Mouse (Mus musculus) C2C12 (cell line): Measurements from ENCODE around the gene Prpf38b. TPM values are rescaled to one million over a fixed set of nuclear protein-coding genes. Genes with fewer than 3 reads are reported as not detected.
A peak's percentile ranks its signal among the peaks of the same experiment; 100 is the strongest.
"Not testable (repeated sequence)": the region's sequence is repeated elsewhere in the genome, so short reads cannot be mapped to it uniquely, and the experiment has no call there.

Experiments
- H3K27me3 ChIP-seq: one replicate; pipeline ENCODE4 v1.6.1; 2011; ENCODE audit not compliant: control insufficient read depth, insufficient read depth, insufficient read length
- H3K36me3 ChIP-seq: one replicate; pipeline ENCODE4 v1.6.1; 2011; ENCODE audit not compliant: control insufficient read depth, insufficient read depth
- H3K4me3 ChIP-seq: one replicate; pipeline ENCODE4 v1.5.1; 2011; ENCODE audit warnings: mild to moderate bottlenecking, control low read depth; ENCODE audit not compliant: poor library complexity, insufficient read depth, severe bottlenecking
- H3K79me2 ChIP-seq: one replicate; pipeline ENCODE4 v1.6.1; 2011; ENCODE audit not compliant: control insufficient read depth, insufficient read depth
- H3K79me3 ChIP-seq: one replicate; pipeline ENCODE4 v1.6.1; 2011; ENCODE audit warnings: low read depth, control low read depth
- H3ac ChIP-seq: one replicate; pipeline ENCODE3; 2011; ENCODE audit warnings: low read depth; ENCODE audit not compliant: control insufficient read depth, insufficient read length
- CEBPB ChIP-seq: IDR thresholded peaks from one replicate; pipeline ENCODE4 v1.6.1; 2011; ENCODE audit warnings: low read depth, mild to moderate bottlenecking, control low read depth, moderate library complexity
- CTCF ChIP-seq: IDR thresholded peaks from one replicate; pipeline ENCODE4 v1.5.1; 2011; ENCODE audit not compliant: control insufficient read depth, insufficient read depth, insufficient read length
- FOSL1 ChIP-seq: IDR thresholded peaks from one replicate; pipeline ENCODE4 v1.8.0; 2011; ENCODE audit warnings: mild to moderate bottlenecking, low read length; ENCODE audit not compliant: poor library complexity, insufficient read depth, severe bottlenecking
- MAX ChIP-seq: IDR thresholded peaks from one replicate; pipeline ENCODE4 v1.6.1; 2011; ENCODE audit warnings: mild to moderate bottlenecking, control low read depth
- MYOD1 ChIP-seq: IDR thresholded peaks from one replicate; pipeline ENCODE4 v1.6.1; 2011; ENCODE audit warnings: low read depth; ENCODE audit not compliant: control insufficient read depth, insufficient read length
- MYOG ChIP-seq: IDR thresholded peaks from one replicate; pipeline ENCODE4 v1.6.1; 2011; ENCODE audit not compliant: control insufficient read depth, insufficient read length; ENCODE audit errors: extremely low read depth
- USF1 ChIP-seq: IDR thresholded peaks from one replicate; pipeline ENCODE4 v1.6.1; 2011; ENCODE audit warnings: low read depth, mild to moderate bottlenecking, control low read depth, moderate library complexity
- polyA plus RNA-seq: library from polyadenylated mRNA; unstranded; fragments of >200 nt; fragmentation: generic; extraction: Trizol; gene quantifications from one replicate; pipeline ENCODE4 v1.2.1, GENCODE M21; 2012; ENCODE audit warnings: missing spikeins

Gene Prpf38b
- polyA plus RNA-seq, 1 experiment = 19.5 TPM

- TF ChIP-seq USF1 (peak; percentile 73), FOSL1 (peak; percentile 66), CTCF (no peak), MYOG (no peak)
These were observed 48.4 kb downstream of the Prpf38b start for GRCm38 (mm10) chr3:108863091-108863490.

GRCm38 (mm10) chr3:108862282-108862681 is 49.2 kb downstream of the Prpf38b start:
- H3K79me3 ChIP-seq, H3K4me3 ChIP-seq, H3K27me3 ChIP-seq, H3K79me2 ChIP-seq, H3K36me3 ChIP-seq, H3ac ChIP-seq: not testable (repeated sequence)

More at GRCm38 (mm10) chr3:108863091-108863490, 48.4 kb downstream of the Prpf38b start:
- H3K79me2 ChIP-seq = no peaks in the 10 kb centered on the region
- H3ac ChIP-seq = no peak overlapping the region
- H3K4me3 ChIP-seq = no peak overlapping the region
- H3K79me3 ChIP-seq = no peaks in the 10 kb centered on the region
- H3K27me3 ChIP-seq = no peaks in the 10 kb centered on the region
- H3K36me3 ChIP-seq = no peaks in the 10 kb centered on the region

- no peak overlapping the region for H3ac ChIP-seq
- TF ChIP-seq MYOG (no peak), CEBPB (peak; percentile 46)
- no peaks in the 10 kb centered on the region for H3K27me3 ChIP-seq
- H3K36me3 ChIP-seq = no peaks in the 10 kb centered on the region
- no peaks in the 10 kb centered on the region for H3K79me2 ChIP-seq
- no peaks in the 10 kb centered on the region for H3K79me3 ChIP-seq
- no peak overlapping the region for H3K4me3 ChIP-seq
These were observed 50.7 kb downstream of the Prpf38b start for GRCm38 (mm10) chr3:108860786-108861185.

GRCm38 (mm10) chr3:108858231-108858770 is 53.2 kb downstream of the Prpf38b start:
- no peak overlapping the region for H3ac ChIP-seq
- H3K79me3 ChIP-seq = no peaks in the 10 kb centered on the region
- H3K36me3 ChIP-seq = no peaks in the 10 kb centered on the region
- H3K27me3 ChIP-seq = no peaks in the 10 kb centered on the region
- no peaks in the 10 kb centered on the region for H3K79me2 ChIP-seq
- no peak overlapping the region for H3K4me3 ChIP-seq
- no peak for TF ChIP-seq MYOD1
- TF ChIP-seq CEBPB = peak; percentile 94
- no peak for TF ChIP-seq CTCF
- no peak for TF ChIP-seq MYOG
- no peak for TF ChIP-seq MAX
- no peak for TF ChIP-seq FOSL1
- TF ChIP-seq USF1 = no peak

- Histone ChIP-seq H3K27me3 (no peaks in the 10 kb centered on the region), H3K36me3 (no peaks in the 10 kb centered on the region), H3ac (no peak overlapping the region), H3K4me3 (no peak overlapping the region), H3K79me2 (no peaks in the 10 kb centered on the region), H3K79me3 (no peaks in the 10 kb centered on the region)
- no peak for TF ChIP-seq USF1
- no peak for TF ChIP-seq CEBPB
- TF ChIP-seq FOSL1 = no peak
- no peak for TF ChIP-seq MYOD1
- no peak for TF ChIP-seq CTCF
- no peak for TF ChIP-seq MYOG
- no peak for TF ChIP-seq MAX
These were observed 53.8 kb downstream of the Prpf38b start for GRCm38 (mm10) chr3:108857714-108858113.

- Histone ChIP-seq H3K4me3 (no peak overlapping the region), H3K79me2 (no peaks in the 10 kb centered on the region), H3K79me3 (no peaks in the 10 kb centered on the region), H3K27me3 (no peaks in the 10 kb centered on the region), H3ac (no peak overlapping the region), H3K36me3 (no peaks in the 10 kb centered on the region)
- TF ChIP-seq MAX (no peak), FOSL1 (no peak), MYOD1 (no peak), MYOG (no peak), CTCF (no peak), CEBPB (no peak)
These were observed 54.4 kb downstream of the Prpf38b start for GRCm38 (mm10) chr3:108857124-108857470.
